Mouse (Mus musculus): ENCODE results near the gene Me3.
A peak's percentile ranks its signal among the peaks of the same experiment; 100 is the strongest.

The Me3 gene

GRCm38 (mm10) chr7:89829201-89829600 is 197.0 kb downstream of the Me3 start:
- no peak for DNase-seq (ENCODE audit: low spot score in 2 of 2)

GRCm38 (mm10) chr7:89833521-89833920 is 201.3 kb downstream of the Me3 start:
- DNase-seq (ENCODE audit: low spot score in 2 of 2): no peak

DNA sequence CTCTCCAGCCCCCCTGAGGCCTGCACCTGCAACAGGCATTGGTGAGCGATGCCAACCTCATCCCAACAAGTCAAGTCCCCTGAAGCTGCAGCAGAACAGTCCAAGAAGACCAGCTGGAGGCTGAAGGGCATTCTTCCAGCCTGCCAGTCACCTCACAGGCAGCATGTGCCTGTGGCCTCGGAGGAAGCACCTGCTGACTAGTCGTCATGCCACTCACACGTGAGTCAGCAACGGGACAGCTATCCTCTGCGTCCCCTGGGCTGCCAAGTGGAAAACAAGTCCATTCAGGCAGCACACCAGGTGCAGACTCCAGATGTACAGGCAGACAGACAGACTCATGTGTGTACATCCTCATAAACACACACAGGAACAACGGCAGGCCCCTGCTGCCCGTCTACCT is 203.4 kb downstream of the Me3 start:
- peak in 1 of 2 experiments; percentile 25 for DNase-seq (ENCODE audit: low spot score in 2 of 2)

DNA sequence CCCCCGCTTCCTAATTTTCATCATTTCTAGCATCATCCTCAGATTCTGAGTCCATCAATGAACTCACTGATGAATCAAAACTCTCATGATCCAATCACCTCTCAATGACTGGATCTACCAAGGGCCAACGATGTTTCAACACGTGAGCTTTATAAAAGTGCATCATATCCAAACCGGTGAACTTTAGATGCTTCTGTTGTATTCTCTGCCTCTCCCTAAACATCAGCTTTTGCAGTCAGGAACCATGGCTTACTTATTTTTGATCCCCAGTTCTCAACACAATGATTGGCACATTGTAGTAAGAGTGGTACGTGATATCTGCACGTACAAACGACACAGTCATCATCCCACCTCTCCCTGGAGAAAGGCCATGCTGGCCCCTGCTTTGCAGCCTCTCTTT is 204.5 kb downstream of the Me3 start:
- no peak for DNase-seq (ENCODE audit: low spot score in 2 of 2)

GRCm38 (mm10) chr7:89837841-89838240 is 205.6 kb downstream of the Me3 start:
- no peak for DNase-seq (ENCODE audit: low spot score in 2 of 2)

- DNase-seq (ENCODE audit: low spot score in 2 of 2): no peak
Measured at GRCm38 (mm10) chr7:89839721-89840120, 207.5 kb downstream of the Me3 start.

DNA sequence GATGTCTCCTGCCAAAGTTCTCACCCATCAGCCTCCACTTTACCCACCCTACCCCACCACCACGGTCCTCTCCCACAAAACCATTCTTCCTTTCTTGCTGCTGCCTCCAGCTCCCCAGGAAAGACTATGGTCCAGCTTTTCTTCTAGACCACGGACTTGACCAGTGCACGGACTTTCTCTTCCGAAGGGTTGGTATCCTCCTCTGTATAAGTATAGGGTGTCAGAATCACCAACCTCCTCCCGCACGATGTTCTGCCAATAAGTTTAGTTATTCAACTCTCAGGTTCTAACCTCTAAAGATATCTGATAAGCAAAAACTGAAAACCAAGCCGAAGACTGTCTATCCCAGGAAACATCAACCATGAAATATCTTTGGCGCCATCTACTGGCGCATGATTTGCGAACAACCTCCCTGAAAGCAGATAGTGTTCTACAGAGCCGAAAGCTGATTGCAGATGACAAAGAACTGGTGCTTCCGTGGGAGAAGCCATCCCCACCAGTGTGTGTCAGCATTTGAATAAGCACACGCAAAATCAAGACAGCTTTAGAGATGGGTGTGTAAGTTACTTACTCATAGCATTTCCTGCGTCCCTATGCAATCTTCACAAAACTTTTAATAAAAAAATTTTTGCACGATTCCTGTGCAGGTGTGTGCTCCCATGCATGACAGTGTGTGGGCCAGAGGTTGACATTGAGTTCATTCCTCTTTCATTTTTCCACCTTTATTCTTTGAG is 209.6 kb downstream of the Me3 start:
- DNase-seq (ENCODE audit: low spot score in 2 of 2): peak; percentile 65 to 90

DNA sequence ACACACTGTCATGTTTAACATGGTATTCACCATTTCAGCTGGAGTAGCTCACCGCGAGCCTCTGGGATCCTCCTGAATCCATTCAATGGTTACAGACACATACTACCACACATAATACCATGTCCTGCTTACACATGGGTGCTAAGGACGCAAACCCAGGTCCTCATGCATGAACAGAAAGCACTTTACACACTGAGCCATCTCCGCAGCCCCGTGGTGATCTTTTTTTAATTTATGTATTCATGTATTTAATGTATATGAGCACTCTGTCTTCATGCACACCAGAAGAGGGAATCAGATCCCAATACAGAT is 210.2 kb downstream of the Me3 start:
- DNase-seq (ENCODE audit: low spot score in 2 of 2): no peak

DNA sequence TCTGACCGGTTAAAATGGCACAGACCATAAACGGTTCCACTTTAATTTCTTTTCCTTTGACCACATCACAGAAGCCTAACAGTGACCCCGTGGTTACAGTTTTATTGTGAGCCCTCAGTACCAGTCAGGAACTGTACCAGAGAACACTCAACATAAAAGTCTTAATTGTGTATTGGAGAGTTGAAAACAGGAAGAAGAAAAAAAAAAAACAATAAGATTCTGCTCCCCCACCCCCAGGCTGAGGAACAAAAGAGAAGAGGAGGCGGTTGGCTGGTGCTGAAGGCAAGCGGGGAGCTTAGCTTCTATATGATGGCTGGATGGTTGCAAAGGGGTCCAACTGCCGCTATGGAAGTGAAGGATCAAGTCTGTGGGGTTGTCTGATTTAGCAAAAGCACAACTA is 210.9 kb downstream of the Me3 start:
- DNase-seq (ENCODE audit: low spot score in 2 of 2): no peak

DNA sequence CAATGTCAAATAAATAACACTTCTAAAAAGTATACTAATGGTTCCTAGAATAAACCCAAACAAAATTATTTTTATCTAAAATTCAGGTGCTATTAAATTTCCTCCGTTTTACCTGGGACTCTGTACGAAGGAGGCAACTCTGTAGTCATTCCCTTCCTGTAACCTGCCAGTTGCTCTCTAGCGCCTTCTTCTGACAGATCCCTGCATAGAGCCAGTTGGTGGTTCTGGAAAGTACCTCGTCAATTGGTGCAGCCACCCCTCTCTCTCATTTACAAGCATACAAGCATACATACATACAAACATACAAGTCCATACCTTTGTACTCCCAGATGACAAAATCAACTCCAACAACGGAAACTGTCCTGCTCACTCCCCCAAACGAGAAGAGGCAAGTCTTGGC is 211.3 kb downstream of the Me3 start:
- peak in 1 of 2 experiments; percentile 44 for DNase-seq (ENCODE audit: low spot score in 2 of 2)

DNA sequence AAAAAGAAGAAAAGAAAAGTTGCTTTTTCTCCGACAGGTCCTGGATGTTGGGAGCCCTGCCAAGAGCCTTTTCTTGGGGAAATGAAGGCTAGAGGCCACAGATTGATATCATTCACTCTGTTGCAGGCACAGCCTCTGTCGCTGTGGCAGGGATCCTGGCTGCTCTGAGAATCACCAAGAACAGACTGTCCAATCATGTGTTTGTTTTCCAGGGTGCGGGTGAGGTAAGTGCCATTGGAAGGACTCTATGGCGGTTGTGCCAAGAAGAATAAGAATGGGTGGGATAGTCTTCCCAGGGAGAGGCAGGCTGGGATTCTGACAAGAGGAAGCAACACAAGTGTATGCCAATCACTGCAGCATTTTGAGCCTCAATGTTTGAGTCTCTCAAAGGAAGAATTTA is 213.5 kb downstream of the Me3 start:
- no peak for DNase-seq (ENCODE audit: low spot score in 2 of 2)

DNA sequence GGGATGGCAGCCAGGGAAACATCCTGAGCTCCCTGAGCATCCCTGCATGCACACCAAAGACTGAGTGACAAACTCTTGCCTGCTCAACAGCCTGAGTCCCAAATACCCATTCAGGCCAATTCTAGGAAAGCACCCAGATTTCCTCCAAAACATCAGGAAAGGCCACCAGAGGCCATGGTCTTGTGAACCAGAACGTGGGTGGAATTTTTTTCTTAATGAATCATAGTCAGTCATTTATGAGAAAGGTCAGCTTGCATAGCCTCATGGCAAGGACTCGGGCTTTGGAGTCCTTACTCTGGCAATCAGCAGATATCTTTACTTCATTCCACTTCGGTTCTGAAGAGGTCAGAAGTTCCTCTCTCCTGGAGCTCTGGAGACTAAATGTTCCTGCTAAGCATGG is 218.3 kb downstream of the Me3 start:
- no peak for DNase-seq (ENCODE audit: low spot score in 2 of 2)

DNA sequence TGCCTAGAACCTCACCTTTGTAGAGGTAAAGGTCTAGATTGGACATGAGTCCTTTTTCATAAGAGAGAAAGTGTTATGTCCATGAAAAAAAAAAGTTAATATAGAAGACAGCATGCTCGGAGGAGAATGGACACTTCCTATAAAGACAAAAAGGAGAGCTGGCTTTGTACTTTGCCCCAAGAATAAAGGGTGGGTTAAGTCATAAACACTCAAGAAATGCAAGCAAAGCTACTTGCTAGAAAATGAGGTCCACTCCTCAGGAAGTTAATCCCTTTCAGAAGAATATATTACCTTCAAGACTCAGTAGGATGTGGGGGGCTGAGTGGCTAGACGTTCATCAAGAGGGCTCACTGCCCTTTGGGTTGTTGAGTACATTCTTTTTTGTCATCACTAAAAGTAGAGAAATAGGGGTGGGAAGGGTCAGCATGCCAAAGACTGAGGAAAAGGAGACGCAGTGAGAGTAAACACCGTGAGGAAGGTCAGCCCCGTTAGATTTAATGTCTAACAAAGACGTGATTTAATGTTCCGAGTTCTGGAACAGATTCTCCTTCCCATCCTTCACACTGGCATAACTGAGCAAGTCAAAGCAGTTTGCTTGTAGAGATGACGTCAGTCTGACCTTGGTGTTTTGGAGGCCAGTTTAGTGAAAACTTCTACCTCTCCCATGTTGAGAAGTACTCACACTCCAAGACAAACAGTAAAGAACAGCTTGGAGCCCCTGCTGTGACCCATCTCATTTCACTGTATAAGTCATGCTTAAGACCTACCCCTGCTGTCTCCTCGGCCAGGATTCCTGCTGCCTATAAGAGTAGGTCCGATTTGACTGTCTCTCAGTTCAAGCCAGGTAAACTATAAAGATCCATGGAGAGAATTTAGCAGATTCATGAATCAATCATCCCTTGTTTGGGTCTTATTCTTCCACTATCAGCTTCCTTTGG is 220.2 kb downstream of the Me3 start:
- no peak for DNase-seq (ENCODE audit: low spot score in 2 of 2)

DNA sequence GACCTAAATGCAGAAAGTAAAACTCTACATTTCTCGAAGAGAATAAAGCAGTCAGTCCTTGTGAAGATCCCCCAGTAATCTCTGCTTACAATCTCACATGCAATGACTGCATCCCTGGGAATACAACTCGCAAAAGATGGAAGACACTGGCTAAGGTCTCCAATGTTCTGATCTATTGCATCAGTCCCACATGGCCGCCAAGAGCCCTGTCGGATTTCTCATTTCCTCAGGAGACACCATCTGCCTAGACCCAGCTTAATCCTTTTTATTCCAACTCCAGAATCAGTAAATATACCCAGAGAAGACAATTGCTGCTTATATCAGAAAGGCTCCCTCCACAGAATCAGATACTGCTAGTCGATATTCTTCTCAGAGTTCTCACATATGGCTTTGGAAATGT is 220.9 kb downstream of the Me3 start:
- no peak for DNase-seq (ENCODE audit: low spot score in 2 of 2)

DNA sequence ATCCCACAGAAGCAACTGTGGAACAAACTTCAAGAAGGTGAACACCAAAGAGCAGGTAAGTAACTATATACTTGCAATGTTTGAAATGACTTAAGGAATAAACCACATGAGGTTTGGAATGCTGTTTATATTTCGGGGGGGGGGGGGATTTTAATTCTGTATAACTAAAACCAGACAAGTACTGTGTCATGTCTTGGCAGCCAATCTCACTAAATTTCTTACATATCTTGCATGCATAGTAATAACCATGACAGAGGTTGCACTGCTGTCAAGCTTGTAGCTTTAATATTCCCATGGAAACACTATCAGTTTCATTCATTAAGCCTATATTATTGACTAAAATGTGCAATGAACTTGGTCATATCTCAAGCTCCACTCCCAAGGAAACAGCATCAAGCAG is 223.0 kb downstream of the Me3 start:
- DNase-seq (ENCODE audit: low spot score in 2 of 2): no peak

GRCm38 (mm10) chr7:89856440-89857217 is 224.4 kb downstream of the Me3 start:
- no peak for DNase-seq (ENCODE audit: low spot score in 2 of 2)

DNA sequence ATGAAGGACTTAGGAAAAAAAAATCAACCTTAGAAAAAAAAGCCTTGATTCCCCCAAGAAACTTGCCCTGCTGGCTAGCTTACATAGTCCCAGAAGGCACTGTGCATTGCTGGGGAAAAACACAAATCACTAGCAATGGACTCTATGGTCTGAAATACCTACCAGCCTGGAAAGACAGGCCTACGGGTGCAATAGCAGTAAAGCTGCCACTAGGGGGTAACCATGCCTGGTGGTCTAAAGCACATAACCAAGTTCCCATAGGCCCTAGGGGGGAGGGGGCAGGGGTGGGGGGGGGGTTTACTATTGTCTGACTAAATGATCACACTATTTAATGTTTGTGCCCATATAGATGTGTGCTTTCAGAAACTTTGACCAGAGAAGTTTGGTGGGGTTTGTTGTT is 232.6 kb downstream of the Me3 start:
- no peak for DNase-seq (ENCODE audit: low spot score in 2 of 2)

- DNase-seq (ENCODE audit: low spot score in 2 of 2): no peak
Measured at GRCm38 (mm10) chr7:89867221-89867620, 235.0 kb downstream of the Me3 start.

GRCm38 (mm10) chr7:89879686-89880085 is 247.5 kb downstream of the Me3 start:
- no peak for DNase-seq (ENCODE audit: low spot score in 2 of 2)

DNA sequence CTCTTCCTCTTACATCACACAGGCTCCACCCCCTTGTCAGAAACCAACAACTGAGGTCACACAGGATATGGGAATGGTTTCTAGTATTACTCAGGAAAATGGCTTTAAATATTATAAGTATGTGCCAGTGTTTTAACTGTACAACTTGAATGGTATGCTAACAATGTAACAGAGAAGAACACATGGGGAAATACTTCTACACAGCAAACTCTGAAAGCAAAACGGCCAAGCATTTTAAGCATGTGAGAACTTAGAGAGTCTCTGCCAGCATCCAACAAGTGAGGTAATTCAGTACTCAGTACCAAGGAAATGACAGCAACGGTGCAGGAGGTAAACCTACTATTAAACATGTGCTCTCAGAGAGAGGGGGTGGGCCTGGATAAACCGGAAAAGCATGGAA is 252.4 kb downstream of the Me3 start:
- no peak for DNase-seq (ENCODE audit: low spot score in 2 of 2)

DNA sequence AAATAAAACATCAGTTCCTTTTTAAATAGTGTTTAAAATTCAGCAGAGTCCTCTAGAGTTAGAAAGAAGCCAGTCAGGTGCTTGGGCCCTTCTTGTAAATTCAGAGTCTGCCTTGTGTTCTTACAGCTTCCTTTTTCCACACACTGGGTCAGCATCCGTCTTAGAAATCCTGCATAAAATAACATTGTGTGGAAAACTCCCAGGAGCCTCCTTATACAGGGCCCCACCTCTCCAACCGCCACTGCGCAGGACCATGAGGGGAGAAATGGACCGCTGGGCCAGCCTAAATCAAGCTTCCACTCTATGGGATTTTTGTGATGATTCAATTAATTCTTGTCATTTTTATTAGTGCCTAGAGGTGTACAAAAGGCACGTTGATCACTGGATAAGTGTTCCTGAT is 259.2 kb downstream of the Me3 start:
- DNase-seq (ENCODE audit: low spot score in 2 of 2): no peak

- DNase-seq (ENCODE audit: low spot score in 2 of 2): peak in 1 of 2 experiments; percentile 24
Measured at GRCm38 (mm10) chr7:89891856-89892255, 259.7 kb downstream of the Me3 start.
